Mouse (Mus musculus): ENCODE measurements around the gene Gpr33.

Gene Gpr33

GRCm38 (mm10) chr12:51988536-51988935, 39.3 kb downstream of the Gpr33 start:
- ATAC-seq (ENCODE audit: insufficient number of reproducible peaks, low FRiP score, low TSS enrichment), result no peak

DNA sequence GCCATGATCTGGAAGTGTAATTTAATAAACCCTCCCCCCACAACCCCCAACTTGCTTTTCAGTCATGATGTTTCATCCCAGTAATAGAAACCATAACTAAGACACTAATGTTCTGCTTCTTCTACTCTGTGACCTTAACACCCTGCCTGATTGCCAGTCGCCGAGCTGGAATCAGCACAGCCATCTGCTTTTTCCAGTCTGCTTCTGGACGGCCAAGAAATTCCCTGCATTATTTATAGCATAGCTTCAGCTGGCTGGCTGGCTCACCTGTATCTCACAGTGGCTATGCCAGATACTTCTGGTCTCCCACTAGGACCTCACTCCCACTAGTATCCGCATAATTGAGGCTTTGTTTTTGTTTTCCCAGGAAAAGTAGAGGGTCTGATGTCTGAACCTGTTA, 42.0 kb downstream of the Gpr33 start:
- ATAC-seq (ENCODE audit: insufficient number of reproducible peaks, low FRiP score, low TSS enrichment), result peak; percentile 61

DNA sequence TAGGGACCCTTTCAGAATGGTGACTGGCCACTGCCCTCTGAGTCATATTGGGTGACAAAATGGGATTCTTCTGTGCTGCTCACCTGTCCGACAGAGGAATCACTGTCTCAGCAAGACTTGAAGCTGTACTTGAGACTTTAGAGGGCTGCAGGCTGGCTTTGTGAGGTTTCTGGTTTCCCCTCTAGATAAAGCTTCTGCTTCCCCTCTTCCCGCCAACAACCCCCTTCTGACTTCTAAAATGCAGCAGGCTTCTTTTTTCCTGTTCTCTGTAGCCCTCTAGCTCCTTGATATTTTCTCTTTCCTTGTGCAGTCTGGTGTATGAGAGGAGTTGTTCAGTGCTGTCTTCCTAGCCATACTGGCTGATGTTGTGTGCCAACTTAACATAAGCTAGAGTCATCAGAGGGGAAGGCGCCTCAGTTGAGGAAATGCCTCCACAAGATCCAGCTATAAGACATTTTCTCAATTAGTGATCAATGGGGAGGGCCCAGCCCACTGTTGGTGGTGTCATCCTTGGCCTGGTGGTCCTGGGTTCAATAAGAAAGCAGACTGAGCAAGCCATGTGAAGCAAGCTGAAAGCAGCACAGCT, 42.6 kb downstream of the Gpr33 start:
- no peak for ATAC-seq (ENCODE audit: insufficient number of reproducible peaks, low FRiP score, low TSS enrichment)

DNA sequence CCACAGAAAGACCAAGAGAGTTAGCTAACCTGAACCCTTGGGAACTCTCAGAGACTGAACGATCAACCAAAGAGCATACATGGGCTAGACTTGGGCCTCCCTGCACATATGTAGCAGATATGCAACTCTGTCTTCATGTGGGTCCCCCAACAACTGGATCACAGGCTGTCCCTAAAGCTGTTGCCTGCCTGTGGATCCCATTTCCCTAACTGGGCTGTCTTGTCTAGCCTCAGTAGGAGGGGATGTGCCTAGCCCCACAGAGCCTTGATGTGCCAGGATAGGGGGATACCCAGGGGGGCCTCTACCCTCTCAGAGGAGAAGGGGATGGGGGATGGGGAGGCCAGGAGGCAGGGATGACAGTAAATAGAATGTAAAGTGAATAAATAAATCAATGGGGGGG, 44.2 kb downstream of the Gpr33 start:
- ATAC-seq (ENCODE audit: insufficient number of reproducible peaks, low FRiP score, low TSS enrichment), result no peak

DNA sequence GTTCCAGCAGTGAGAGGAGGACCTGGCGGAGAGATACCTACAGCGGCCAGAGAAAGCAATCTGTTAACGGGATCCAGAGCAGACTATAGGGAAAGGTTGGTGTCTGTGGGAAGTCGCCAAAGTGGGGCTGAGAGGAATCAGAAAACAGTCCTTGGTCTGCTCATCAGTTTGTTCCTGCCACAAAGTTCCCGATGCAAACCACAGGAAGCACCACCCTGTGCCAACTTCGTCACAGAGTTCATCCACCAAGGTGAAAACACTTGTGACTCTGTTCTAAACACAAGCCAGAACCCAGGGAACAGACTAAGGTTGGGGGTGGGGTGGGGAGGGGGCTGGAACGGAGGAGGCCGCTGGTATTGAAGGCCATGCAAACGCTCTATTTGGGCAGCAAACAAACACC, 51.3 kb downstream of the Gpr33 start:
- ATAC-seq (ENCODE audit: insufficient number of reproducible peaks, low FRiP score, low TSS enrichment), result 0 out of 2 replicates have a peak, but pooled peaks have one; percentile 42

DNA sequence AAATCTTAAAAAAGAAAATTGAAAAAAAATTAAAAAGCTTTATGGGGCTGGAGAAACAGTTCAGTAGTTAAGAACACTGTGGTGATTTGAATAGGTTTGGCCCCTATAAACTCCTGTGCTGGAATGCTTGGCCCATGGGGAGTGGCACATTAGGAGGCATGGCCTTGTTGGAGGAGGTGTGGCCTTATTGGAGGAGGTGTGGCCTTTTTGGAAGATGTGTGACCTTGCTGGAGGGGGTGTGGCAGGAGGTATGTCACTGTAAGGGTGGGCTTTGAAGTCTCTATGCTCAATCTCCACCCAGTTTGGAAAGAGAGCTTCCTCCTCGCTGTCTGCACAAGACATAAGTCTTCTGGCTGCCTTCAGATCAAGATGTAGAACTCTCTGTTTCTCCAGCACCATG, 53.5 kb downstream of the Gpr33 start:
- ATAC-seq (ENCODE audit: insufficient number of reproducible peaks, low FRiP score, low TSS enrichment), result no peak

Data from cerebellum, adult (tissue).